ENCODE assay signal across 9 mouse cellular contexts in genomic region chr10:79985334-79986231, GRCm38 (mm10). TPM values are rescaled to one million over a fixed set of nuclear protein-coding genes. Genes with fewer than 3 reads are reported as not detected.
DNase-seq lines count a peak whose midpoint lies in the region; ATAC-seq and TF ChIP-seq lines count a peak whose summit lies in the region.
"Had no signal": no experiment of that assay in that cellular context is flagged by ENCODE, and none has a peak within 500 bp of the region (broad histone marks: within the 10 kb centered on the region; RNA-seq: fewer than 3 reads in every experiment).

No protein-coding gene starts in this region.

- peak overlapping the region; percentile 78 for H3K4me2 ChIP-seq in intestine, embryonic 16.5 days (ENCODE audit: low read depth, low read length)

- peak; percentile 70 for DNase-seq in adrenal gland, adult 2 months
- DNase-seq in adrenal gland, postnatal 4 days (ENCODE audit: low spot score in 2 of 2): no peak
- peak; percentile 64 for DNase-seq in gastrocnemius, postnatal 14 days
- DNase-seq in left cerebral cortex, postnatal 25 days (ENCODE audit: low spot score in 2 of 2): peak; percentile 71 to 81

- intact Hi-C loops in gastrocnemius, postnatal 14 days (cut with DNase I; ENCODE audit: low total_unique reads): no loop called here
- intact Hi-C loops in left cerebral cortex, postnatal 25 days (cut with DNase I): loop anchor here (2.0 to 5.0 kb wide), 4 partner anchors 53 to 153 kb away; partner anchors contain the start of genes Atp5d, Polr2e and Stk11

- no peak for TF ChIP-seq CTCF in small intestine, adult 2 months (IDR thresholded peaks at IDR 0.05; ENCODE audit: extremely low read depth, insufficient read length, insufficient replicate concordance, low read depth, low read length)

- peak overlapping the region; percentile 86 for H3K4me3 ChIP-seq in intestine, embryonic 16.5 days (ENCODE audit: low read length)
- H3K4me3 ChIP-seq in small intestine, adult 2 months (ENCODE audit: low read depth, low read length): peak overlapping the region; percentile 68

- H3K27ac ChIP-seq in intestine, embryonic 16.5 days (ENCODE audit: low read length): peak overlapping the region; percentile 96
- H3K27ac ChIP-seq in small intestine, adult 2 months (ENCODE audit: insufficient read depth, low read depth, low read length): peak overlapping the region; percentile 94

- no peak for TF ChIP-seq POLR2A in small intestine, adult 2 months (IDR thresholded peaks at IDR 0.05; ENCODE audit: low read depth, low read length)

- no peaks in the 10 kb centered on the region for H3K9me3 ChIP-seq in intestine, embryonic 16.5 days (ENCODE audit: control insufficient read depth, low read length)

- ATAC-seq in common myeloid progenitor, adult 5-6 weeks (replicated peaks; ENCODE audit: low read depth, poor library complexity, severe bottlenecking): peak; percentile 19
- ATAC-seq in intestine, embryonic 16.5 days: no peak
- peak; percentile 7; the same call in 1 of the 2 replicates for ATAC-seq in megakaryocyte-erythroid progenitor cell, adult 5-6 weeks (replicated peaks; ENCODE audit: low FRiP score, low TSS enrichment, poor library complexity, severe bottlenecking)

- 0 out of 2 replicates have a peak, but pooled peaks cover 4% of the 10 kb centered on the region for H3K36me3 ChIP-seq in intestine, embryonic 16.5 days (ENCODE audit: control insufficient read depth, insufficient read depth, low read length)
- H3K36me3 ChIP-seq in small intestine, adult 2 months (ENCODE audit: control insufficient read depth, insufficient read depth, low read length): no peaks in the 10 kb centered on the region

- H3K9ac ChIP-seq in intestine, embryonic 16.5 days (ENCODE audit: low read depth, low read length): peak overlapping the region; percentile 82

- H3K4me1 ChIP-seq in intestine, embryonic 16.5 days (ENCODE audit: control insufficient read depth, insufficient read depth, low read length): peaks cover 53% of the 10 kb centered on the region
- peaks cover 27% of the 10 kb centered on the region for H3K4me1 ChIP-seq in small intestine, adult 2 months (ENCODE audit: control insufficient read depth, insufficient read depth, insufficient read length, low read length)

- WGBS in intestine, embryonic 16.5 days: 1% methylated on average over 35 of the region's 35 CpGs
- whole genome bisulfite sequencing in small intestine, adult 2 months: 1% methylated on average over 35 of the region's 35 CpGs

- no peaks in the 10 kb centered on the region for H3K27me3 ChIP-seq in intestine, embryonic 16.5 days (replicated peaks; ENCODE audit: control insufficient read depth, insufficient read depth, low read length)
- no peaks in the 10 kb centered on the region for H3K27me3 ChIP-seq in small intestine, adult 2 months (ENCODE audit: control insufficient read depth, insufficient read depth, low read length)
- H3K27me3 ChIP-seq: Patski had no signal

RNA-seq across cellular contexts. Expression of gene Tmem259, which starts 1.5 kb away (rescaled TPM):
- total RNA-seq in adrenal gland, adult 2 months (2021): 100 to 1,000 TPM; 142 to 143 TPM
- polyA plus RNA-seq in adrenal gland, adult 2 months (2012; rRNA removed): 619 and 624 TPM in 2 replicates
- total RNA-seq in adrenal gland, postnatal 4 days (2021): 100 to 1,000 TPM; 146 to 147 TPM
- total RNA-seq in common myeloid progenitor, adult 5-6 weeks (2017): 44.8 and 56.7 TPM in 2 replicates
- 10 to 100 TPM; 76.2 to 84.5 TPM for total RNA-seq in gastrocnemius, postnatal 14 days (2021)
- 7.0 and 9.7 TPM in 2 replicates for polyA plus RNA-seq in intestine, embryonic 16.5 days (2015; fragmentation: Nextera tagmentation; extraction: Ambion mirVana)
- total RNA-seq in left cerebral cortex, postnatal 25 days (2021): 100 to 1,000 TPM; 123 to 124 TPM
- total RNA-seq in megakaryocyte-erythroid progenitor cell, adult 5-6 weeks (2014; fragmentation: Nextera tagmentation): 75.5 and 83.0 TPM in 2 replicates
- 47.3 and 63.9 TPM in 2 replicates for total RNA-seq in megakaryocyte-erythroid progenitor cell, adult 5-6 weeks (2017)
- polyA plus RNA-seq in small intestine, adult 2 months (2012; rRNA removed): 225 and 441 TPM in 2 replicates

RNA-seq across cellular contexts. Expression of gene Cnn2, which starts 2.8 kb away (rescaled TPM):
- total RNA-seq in adrenal gland, adult 2 months (2021): 10 to 100 TPM; 29.5 to 50.1 TPM
- polyA plus RNA-seq in adrenal gland, adult 2 months (2012; rRNA removed): 53.0 and 58.8 TPM in 2 replicates
- 10 to 100 TPM; 40.9 to 48.7 TPM for total RNA-seq in adrenal gland, postnatal 4 days (2021)
- total RNA-seq in common myeloid progenitor, adult 5-6 weeks (2017): 62.2 and 72.9 TPM in 2 replicates
- total RNA-seq in gastrocnemius, postnatal 14 days (2021): 10 to 100 TPM; 19.2 to 24.8 TPM
- polyA plus RNA-seq in intestine, embryonic 16.5 days (2015; fragmentation: Nextera tagmentation; extraction: Ambion mirVana): 226 and 245 TPM in 2 replicates
- total RNA-seq in left cerebral cortex, postnatal 25 days (2021): 1 to 10 TPM; 6.0 to 8.2 TPM
- total RNA-seq in megakaryocyte-erythroid progenitor cell, adult 5-6 weeks (2014; fragmentation: Nextera tagmentation): 18.0 and 24.6 TPM in 2 replicates
- 13.8 and 25.6 TPM in 2 replicates for total RNA-seq in megakaryocyte-erythroid progenitor cell, adult 5-6 weeks (2017)
- 49.9 and 72.8 TPM in 2 replicates for polyA plus RNA-seq in small intestine, adult 2 months (2012; rRNA removed)

RNA-seq across cellular contexts. Expression of gene Abca7, which starts 10.7 kb away (rescaled TPM):
- 10 to 100 TPM; 18.4 to 22.9 TPM for total RNA-seq in adrenal gland, adult 2 months (2021)
- polyA plus RNA-seq in adrenal gland, adult 2 months (2012; rRNA removed): 28.6 TPM in 2 replicates
- 10 to 100 TPM; 21.9 to 23.0 TPM for total RNA-seq in adrenal gland, postnatal 4 days (2021)
- total RNA-seq in common myeloid progenitor, adult 5-6 weeks (2017): 10.7 and 15.5 TPM in 2 replicates
- 1 to 10 TPM; 4.2 TPM for total RNA-seq in gastrocnemius, postnatal 14 days (2021)
- polyA plus RNA-seq in intestine, embryonic 16.5 days (2015; fragmentation: Nextera tagmentation; extraction: Ambion mirVana): 3.3 and 3.4 TPM in 2 replicates
- 10 to 100 TPM; 10.9 to 12.3 TPM for total RNA-seq in left cerebral cortex, postnatal 25 days (2021)
- total RNA-seq in megakaryocyte-erythroid progenitor cell, adult 5-6 weeks (2014; fragmentation: Nextera tagmentation): 27.0 and 32.9 TPM in 2 replicates
- 11.0 and 12.1 TPM in 2 replicates for total RNA-seq in megakaryocyte-erythroid progenitor cell, adult 5-6 weeks (2017)
- 18.1 and 33.4 TPM in 2 replicates for polyA plus RNA-seq in small intestine, adult 2 months (2012; rRNA removed)

RNA-seq across cellular contexts. Expression of gene Grin3b, which starts 15.1 kb away (rescaled TPM):
- under 1 TPM in 1 of 2 experiments, not detected in 1; 0.31 TPM for total RNA-seq in adrenal gland, adult 2 months (2021)
- 0.09 and 0.17 TPM in 2 replicates for polyA plus RNA-seq in adrenal gland, adult 2 months (2012; rRNA removed)
- total RNA-seq in adrenal gland, postnatal 4 days (2021): under 1 TPM; 0.25 to 0.39 TPM
- not detected in 2 replicates for total RNA-seq in common myeloid progenitor, adult 5-6 weeks (2017)
- total RNA-seq in gastrocnemius, postnatal 14 days (2021): under 1 TPM; 0.11 to 0.25 TPM
- polyA plus RNA-seq in intestine, embryonic 16.5 days (2015; fragmentation: Nextera tagmentation; extraction: Ambion mirVana): 0.15 and 0.16 TPM in 2 replicates
- total RNA-seq in left cerebral cortex, postnatal 25 days (2021): under 1 TPM; 0.14 to 0.23 TPM
- not detected in 2 replicates for total RNA-seq in megakaryocyte-erythroid progenitor cell, adult 5-6 weeks (2014; fragmentation: Nextera tagmentation)
- total RNA-seq in megakaryocyte-erythroid progenitor cell, adult 5-6 weeks (2017): not detected in 2 replicates
- polyA plus RNA-seq in small intestine, adult 2 months (2012; rRNA removed): not detected in 2 replicates

RNA-seq across cellular contexts. Expression of gene Wdr18, which starts 25.6 kb away (rescaled TPM):
- total RNA-seq in adrenal gland, adult 2 months (2021): 10 to 100 TPM; 29.4 to 31.5 TPM
- polyA plus RNA-seq in adrenal gland, adult 2 months (2012; rRNA removed): 66.1 and 66.8 TPM in 2 replicates
- 10 to 100 TPM; 42.6 to 45.3 TPM for total RNA-seq in adrenal gland, postnatal 4 days (2021)
- total RNA-seq in common myeloid progenitor, adult 5-6 weeks (2017): 26.5 and 27.2 TPM in 2 replicates
- 10 to 100 TPM; 18.7 to 23.0 TPM for total RNA-seq in gastrocnemius, postnatal 14 days (2021)
- 86.2 and 96.6 TPM in 2 replicates for polyA plus RNA-seq in intestine, embryonic 16.5 days (2015; fragmentation: Nextera tagmentation; extraction: Ambion mirVana)
- 10 to 100 TPM; 41.1 to 49.9 TPM for total RNA-seq in left cerebral cortex, postnatal 25 days (2021)
- total RNA-seq in megakaryocyte-erythroid progenitor cell, adult 5-6 weeks (2014; fragmentation: Nextera tagmentation): 82.9 and 86.4 TPM in 2 replicates
- 23.4 and 24.8 TPM in 2 replicates for total RNA-seq in megakaryocyte-erythroid progenitor cell, adult 5-6 weeks (2017)
- 34.8 and 44.6 TPM in 2 replicates for polyA plus RNA-seq in small intestine, adult 2 months (2012; rRNA removed)

Comparison
In these comparisons a context has a peak if more than half of its experiments do, and no peak if none do; other contexts are left out.
1. DNase-seq: peak in adrenal gland, adult 2 months (single experiment), gastrocnemius, postnatal 14 days (single experiment) and left cerebral cortex, postnatal 25 days (2 of 2); none in adrenal gland, postnatal 4 days (0 of 2).